Mouse (Mus musculus) olfactory bulb, adult 2 months (tissue): Measurements from ENCODE around the gene Disp1. TPM values are rescaled to one million over a fixed set of nuclear protein-coding genes. Genes with fewer than 3 reads are reported as not detected.
A peak's percentile ranks its signal among the peaks of the same experiment; 100 is the strongest.

ENCODE experiments used
- H3K27ac ChIP-seq: fragments of 200-500 bp; 2 replicates; pipeline ENCODE4 v1.5.1; 2012; ENCODE audit warnings: low read depth, low read length; ENCODE audit not compliant: insufficient read depth
- H3K4me1 ChIP-seq: fragments of 200-500 bp; 2 replicates; pipeline ENCODE4 v1.6.1; 2012; ENCODE audit warnings: low read length; ENCODE audit not compliant: control insufficient read depth, insufficient read depth
- H3K4me3 ChIP-seq: fragments of 200-500 bp; 2 replicates; pipeline ENCODE4 v1.5.1; 2012; ENCODE audit warnings: mild to moderate bottlenecking, low read depth, low read length, moderate library complexity; ENCODE audit not compliant: insufficient read depth
- CTCF ChIP-seq: fragments of 200-500 bp; IDR thresholded peaks from 2 replicates; pipeline ENCODE4 v1.5.1; 2012; ENCODE audit warnings: low read depth, mild to moderate bottlenecking, low read length, moderate library complexity; ENCODE audit not compliant: insufficient read depth
- POLR2A ChIP-seq: fragments of 200-500 bp; IDR thresholded peaks from 2 replicates; pipeline ENCODE4 v1.6.1; 2012; ENCODE audit warnings: mild to moderate bottlenecking, low read depth, low read length, moderate library complexity; ENCODE audit not compliant: insufficient read depth
- WGBS: fragments of 180-500 bp; shearing (Covaris S2); methylation state at CpG from one replicate; pipeline ENCODE4 v1.1.7; 2018; 5-methylcytosine and 5-hydroxymethylcytosine counted together
- polyA plus RNA-seq: library from polyadenylated mRNA; stranded (reverse); fragments of >200 nt; gene quantifications from 2 replicates; pipeline ENCODE4 v1.2.4, GENCODE M21; 2012; ENCODE audit warnings: low replicate concordance; ENCODE audit not compliant: missing spikeins, insufficient read depth, insufficient read length

The Disp1 gene
- polyA plus RNA-seq, 1 experiment: not detected

DNA sequence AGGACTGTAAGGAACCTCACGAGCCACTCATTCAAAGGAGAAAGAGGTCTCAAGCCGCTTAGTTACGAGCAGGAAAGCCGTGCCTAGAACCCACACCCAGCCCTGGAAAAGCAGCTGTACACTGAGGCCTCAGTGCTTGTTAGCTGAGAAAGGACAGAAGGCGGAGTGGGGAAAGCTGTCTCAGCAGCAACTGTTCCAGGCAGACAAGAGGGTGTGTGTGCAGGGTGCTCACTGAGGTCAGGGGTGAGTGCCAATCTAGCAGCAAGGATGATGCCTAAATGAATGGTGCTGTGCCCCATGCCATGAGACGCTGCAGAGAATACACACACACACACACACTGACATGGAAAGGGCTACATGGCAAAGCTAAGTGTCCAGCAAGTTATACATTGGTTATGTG, 106.8 kb downstream of the Disp1 start:
- peaks cover 16% of the 10 kb centered on the region for H3K4me1 ChIP-seq
- TF ChIP-seq CTCF (no peak), POLR2A (no peak)
- H3K4me3 ChIP-seq: no peak overlapping the region
- WGBS: 82% methylated on average over 6 of the region's 6 CpGs
- H3K27ac ChIP-seq: no peak overlapping the region

DNA sequence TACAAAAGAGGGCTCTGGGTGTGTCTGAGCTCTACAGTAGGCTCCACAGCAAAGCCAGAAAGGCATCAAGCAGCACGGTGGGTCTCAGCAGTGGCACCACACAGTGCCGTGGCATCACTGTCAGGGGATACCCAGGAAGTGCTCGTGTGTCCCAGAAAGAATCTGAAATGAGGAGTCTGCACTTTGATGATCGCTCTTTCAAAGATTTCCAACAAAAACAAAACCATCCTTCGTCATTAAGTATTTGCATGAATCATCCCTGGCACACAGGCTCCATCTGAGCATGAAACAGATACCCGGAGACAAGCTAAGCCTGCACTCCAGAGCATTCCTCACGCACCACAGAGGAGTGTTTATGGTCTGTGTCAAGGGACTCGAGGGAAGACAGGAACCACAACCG, 107.8 kb downstream of the Disp1 start:
- H3K27ac ChIP-seq: peak overlapping the region; percentile 29; the same call in 1 of the 2 replicates
- no peak for TF ChIP-seq CTCF
- no peak for TF ChIP-seq POLR2A
- H3K4me3 ChIP-seq: no peak overlapping the region
- H3K4me1 ChIP-seq: peaks cover 22% of the 10 kb centered on the region
- WGBS: 30% methylated on average over 9 of the region's 9 CpGs

DNA sequence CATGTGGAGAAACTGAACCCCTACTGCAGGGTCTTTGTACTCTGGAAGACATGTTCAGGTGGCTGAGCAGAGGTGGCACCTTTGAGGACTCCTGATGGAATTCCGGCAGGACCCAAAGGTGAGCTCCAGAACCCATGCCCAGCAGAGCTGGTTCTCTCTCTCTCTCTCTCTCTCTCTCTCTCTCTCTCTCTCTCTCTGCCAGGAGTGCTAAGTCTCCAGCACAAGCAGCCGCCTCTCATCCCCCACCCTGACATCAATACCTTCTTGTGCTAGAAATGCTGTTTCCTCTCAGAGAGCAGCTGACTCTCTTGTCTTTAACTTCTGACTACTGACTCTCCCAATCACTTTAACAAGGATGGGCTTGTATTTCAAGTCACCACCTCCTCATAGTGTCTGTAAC, 113.8 kb downstream of the Disp1 start:
- H3K27ac ChIP-seq: no peak overlapping the region
- no peak for TF ChIP-seq CTCF
- TF ChIP-seq POLR2A: no peak
- H3K4me1 ChIP-seq: peaks cover 8% of the 10 kb centered on the region; the same call in 1 of the 2 replicates
- 85% methylated on average over 2 of the region's 2 CpGs for WGBS
- no peak overlapping the region for H3K4me3 ChIP-seq

DNA sequence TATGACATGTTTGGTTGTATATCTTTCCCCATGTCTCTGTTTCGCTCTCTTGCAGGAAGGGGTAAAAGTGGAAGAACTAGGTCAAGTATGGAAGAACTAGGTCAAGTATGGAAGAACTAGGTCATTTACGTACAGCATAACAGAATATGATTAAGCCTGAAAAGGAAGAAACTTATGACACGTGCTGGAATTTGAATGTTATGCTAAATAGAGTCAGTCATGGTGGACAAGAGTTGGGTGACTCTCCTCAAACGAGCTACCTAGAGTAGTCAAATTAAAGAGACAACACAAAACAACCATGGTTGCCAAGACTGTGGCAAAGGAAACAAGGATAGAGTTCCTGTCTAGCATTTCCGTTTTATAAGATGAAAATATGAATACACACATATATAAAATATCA, 116.6 kb downstream of the Disp1 start:
- no peak overlapping the region for H3K4me3 ChIP-seq
- WGBS: 92% methylated on average over 5 of the region's 5 CpGs
- H3K27ac ChIP-seq: no peak overlapping the region
- H3K4me1 ChIP-seq: peaks cover 6% of the 10 kb centered on the region; the same call in 1 of the 2 replicates
- TF ChIP-seq CTCF (no peak), POLR2A (no peak)

DNA sequence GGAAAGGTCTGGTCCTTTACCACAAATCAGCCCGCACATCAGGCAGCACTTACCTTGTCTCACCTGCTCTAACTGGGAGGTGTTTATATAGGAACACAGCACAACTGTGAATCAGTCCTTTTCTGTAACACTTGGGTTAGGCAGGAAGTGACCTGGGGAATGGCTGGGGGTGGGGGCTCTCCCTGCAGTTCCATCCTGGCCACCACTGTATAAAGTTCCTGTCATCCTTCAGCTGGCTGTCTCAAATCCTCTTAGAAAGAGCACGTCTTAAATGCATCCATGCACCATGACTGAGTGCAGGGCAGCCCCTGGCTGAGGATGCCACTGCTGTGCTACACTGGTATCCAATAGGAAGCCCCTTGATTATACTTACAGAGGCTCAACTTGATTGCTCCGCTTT, 118.5 kb downstream of the Disp1 start:
- TF ChIP-seq CTCF (no peak), POLR2A (no peak)
- 92% methylated on average over 3 of the region's 3 CpGs for WGBS
- peaks cover 2% of the 10 kb centered on the region; the same call in 1 of the 2 replicates for H3K4me1 ChIP-seq
- H3K27ac ChIP-seq: no peak overlapping the region
- H3K4me3 ChIP-seq: no peak overlapping the region

DNA sequence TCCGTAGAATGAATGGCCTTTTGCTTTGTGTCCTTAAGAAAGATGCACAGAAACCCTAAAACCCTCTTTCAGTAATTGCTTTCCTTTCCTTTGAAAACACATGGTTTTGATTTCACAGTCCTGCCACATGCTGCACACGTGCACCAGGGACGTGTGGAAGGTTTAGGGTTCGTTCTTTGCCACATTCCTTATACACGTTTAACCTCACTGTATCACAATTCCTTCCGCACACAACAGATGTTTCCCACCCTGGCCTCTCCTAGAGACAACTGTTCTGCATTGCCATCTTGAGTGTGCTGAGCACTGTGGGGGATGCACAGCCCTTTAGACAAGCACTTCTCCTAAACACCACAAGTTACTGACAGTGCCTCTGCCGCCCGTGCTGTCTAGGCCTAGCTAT, 119.2 kb downstream of the Disp1 start:
- H3K4me1 ChIP-seq: peaks cover 6% of the 10 kb centered on the region; the same call in 1 of the 2 replicates
- H3K27ac ChIP-seq: no peak overlapping the region
- WGBS: 85% methylated on average over 8 of the region's 8 CpGs
- TF ChIP-seq CTCF (no peak), POLR2A (no peak)
- H3K4me3 ChIP-seq: no peak overlapping the region

DNA sequence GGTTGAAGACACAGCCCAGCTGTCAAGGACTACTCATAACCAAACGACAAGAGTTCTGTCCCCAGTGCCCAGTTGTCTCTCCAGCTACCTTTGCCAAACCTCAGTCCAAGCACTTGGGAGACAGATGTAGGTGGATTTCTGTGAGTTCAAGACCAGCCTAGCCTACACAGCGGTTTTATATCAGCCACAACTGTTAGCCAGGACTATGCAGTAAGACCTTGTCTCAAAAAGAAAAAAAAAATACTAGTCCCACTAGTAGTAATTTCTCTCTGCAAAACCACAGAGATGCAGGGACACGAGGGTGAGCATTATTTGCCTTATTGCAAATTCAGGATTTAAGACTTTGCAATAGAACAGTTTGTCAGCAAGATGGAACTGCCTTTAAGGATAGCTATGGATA, 120.0 kb downstream of the Disp1 start:
- H3K4me1 ChIP-seq: peaks cover 8% of the 10 kb centered on the region
- 90% methylated on average over 3 of the region's 3 CpGs for WGBS
- H3K4me3 ChIP-seq: no peak overlapping the region

DNA sequence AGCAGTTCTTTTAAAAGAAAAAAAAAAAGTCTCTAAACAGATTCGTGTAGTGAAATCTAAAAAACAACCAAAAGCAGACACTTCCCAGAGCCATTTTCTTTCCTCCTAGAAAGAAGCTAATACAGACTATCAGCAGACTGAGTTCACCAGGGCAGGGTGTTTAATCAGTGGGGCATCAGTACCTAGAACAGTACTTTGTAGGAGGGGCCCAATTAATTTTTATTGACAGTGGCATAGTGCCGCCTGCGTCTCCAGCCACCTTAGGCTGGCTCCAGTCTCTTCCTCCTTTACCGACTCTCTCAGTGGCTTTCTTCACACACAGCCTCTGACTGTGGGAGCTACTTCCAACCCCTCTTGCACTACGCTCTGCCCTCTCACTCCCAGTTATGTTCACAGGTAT, 121.1 kb downstream of the Disp1 start:
- H3K4me1 ChIP-seq: peaks cover 10% of the 10 kb centered on the region
- H3K27ac ChIP-seq: no peak overlapping the region
- WGBS: 83% methylated on average over 5 of the region's 5 CpGs
- no peak overlapping the region for H3K4me3 ChIP-seq
- TF ChIP-seq POLR2A (no peak), CTCF (no peak)

More for the DNA sequence above, 120.0 kb downstream of the Disp1 start:
- no peak overlapping the region for H3K27ac ChIP-seq
- TF ChIP-seq POLR2A (no peak), CTCF (no peak)

DNA sequence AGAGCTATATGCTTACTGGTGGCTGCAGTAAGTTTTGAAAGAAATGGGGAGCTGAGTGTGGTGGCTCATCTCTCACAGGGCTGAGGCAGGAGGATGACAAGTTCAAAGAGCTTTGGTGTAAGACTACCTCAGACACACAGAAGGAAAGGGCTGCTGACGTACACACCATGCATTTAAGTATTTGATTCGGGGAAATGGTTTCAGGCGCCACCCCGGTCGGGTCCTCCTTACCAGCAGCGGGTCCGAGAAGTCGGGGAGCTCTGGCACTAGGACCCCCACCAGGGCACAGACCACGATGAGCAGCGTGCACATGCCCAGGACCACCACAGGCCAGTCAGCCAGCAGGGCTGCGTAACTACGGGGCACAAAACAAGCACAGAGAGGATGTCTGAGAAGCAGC, 121.6 kb downstream of the Disp1 start:
- WGBS: 96% methylated on average over 12 of the region's 12 CpGs
- Histone ChIP-seq H3K4me1 (peaks cover 11% of the 10 kb centered on the region), H3K27ac (no peak overlapping the region), H3K4me3 (no peak overlapping the region)
- TF ChIP-seq CTCF (no peak), POLR2A (no peak)

DNA sequence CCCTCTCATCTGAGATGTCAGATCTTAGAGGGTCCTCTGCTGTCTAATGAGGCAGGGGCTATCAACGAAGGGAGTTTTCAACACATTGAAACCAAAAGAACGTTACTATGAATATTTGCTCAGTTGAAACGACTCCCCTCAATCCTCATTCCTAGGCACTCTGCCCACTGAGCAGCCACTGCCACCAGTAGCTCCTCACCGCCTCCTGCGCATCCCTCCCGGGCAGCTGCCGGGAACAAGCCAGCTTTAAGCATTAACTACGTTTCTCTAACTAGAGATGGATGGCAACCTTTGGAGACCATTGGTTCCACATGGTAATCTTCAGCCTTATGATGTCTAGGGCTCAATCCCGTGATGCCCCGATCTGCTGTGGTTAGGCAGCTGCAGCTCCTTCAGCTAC, 123.7 kb downstream of the Disp1 start:
- Histone ChIP-seq H3K27ac (no peak overlapping the region), H3K4me1 (peaks cover 16% of the 10 kb centered on the region), H3K4me3 (no peak overlapping the region)
- TF ChIP-seq POLR2A: no peak
- no peak for TF ChIP-seq CTCF
- 87% methylated on average over 10 of the region's 10 CpGs for WGBS
